Mouse (Mus musculus): ENCODE data around the gene Lrfn4.
"Not testable (repeated sequence)": the region's sequence is repeated elsewhere in the genome, so short reads cannot be mapped to it uniquely, and the experiment has no call there.

The Lrfn4 gene

GRCm38 (mm10) chr19:4610109-4610508 is 5.4 kb downstream of the Lrfn4 start:
- DNase-seq = no peak

DNA sequence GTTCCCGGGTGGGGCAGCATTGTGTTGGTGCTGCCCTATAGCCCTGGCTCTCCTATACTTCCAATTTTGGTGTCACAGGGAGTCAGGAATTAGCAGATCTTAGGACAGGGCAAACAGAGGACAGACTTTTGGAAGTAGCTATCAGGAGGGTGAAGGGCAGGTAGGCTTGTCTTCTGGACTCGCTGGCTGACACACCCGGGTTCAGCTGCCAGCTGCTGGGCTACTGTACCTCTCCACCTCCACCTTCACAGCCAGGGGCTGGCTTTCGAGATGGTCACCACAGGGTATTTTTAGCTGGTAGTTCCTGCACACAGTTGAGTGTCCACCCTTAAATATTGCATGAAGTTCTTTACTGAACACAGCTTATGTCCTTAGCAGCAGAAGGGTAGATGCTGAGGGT is 7.0 kb downstream of the Lrfn4 start:
- no peak for DNase-seq

GRCm38 (mm10) chr19:4607406-4607805 is 8.1 kb downstream of the Lrfn4 start:
- no peak for DNase-seq

DNA sequence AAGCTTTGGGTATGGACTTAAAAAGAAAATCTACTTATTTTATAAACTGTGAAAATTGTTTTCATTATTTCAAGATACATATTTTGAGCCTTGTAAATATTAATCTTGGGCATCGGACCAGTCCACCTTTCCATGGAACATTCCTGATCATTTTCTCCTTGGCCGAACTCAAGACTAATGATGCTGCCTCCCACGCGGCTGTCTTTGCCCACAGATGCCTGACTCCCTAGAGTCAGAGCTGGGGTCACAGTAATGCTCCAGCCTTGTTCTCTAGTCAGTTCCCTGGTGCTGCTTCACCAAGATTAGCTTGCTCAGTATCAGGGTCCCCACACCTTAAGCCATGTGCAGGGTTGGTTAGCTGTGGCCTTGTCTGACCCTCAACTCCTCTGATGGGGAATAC is 9.8 kb downstream of the Lrfn4 start:
- no peak for DNase-seq

DNA sequence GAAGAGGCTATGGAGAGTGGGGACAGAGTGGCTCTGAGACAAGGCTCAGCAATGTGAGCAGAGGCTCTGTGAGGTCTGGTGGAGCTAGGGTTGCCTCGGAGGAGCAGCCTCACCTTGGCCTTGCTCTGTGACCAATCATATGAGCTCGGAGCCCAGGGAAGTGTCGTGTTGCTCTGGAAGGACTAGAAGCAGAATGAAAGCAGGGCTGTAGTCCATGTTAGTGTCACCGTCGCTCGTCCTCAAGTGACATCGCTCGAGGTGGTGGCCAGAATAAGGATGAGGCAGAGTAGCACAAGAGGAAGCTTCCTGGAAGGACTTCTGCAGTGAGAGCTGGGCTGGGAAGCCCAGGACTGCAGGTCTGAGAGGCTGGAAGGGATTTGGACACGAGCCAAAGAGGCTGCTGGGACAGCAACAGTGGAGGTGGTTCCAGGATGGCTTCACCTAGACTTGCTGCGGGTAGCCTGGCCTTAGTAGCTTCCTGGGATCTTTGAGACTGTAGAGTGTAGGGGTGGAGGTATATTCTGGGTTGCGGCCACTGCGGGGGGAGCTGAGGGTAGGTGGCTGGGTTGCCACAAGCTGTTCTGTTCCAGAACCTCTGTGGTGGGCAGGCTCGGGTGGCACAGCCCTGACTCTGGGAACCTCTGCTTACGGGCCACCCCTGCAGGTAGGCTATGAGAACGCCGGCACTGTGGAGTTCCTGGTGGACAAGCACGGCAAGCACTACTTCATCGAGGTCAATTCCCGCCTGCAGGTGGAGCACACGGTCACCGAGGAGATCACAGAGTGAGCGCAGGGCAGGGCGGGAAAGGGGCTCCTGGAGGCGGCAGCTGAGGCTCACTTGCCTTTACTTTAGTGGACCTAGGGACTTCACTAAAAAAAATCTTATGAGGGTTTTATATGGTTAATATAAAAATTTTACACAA is 11.4 kb downstream of the Lrfn4 start:
- DNase-seq = peak; percentile 50

- DNase-seq = no peak
Measured at GRCm38 (mm10) chr19:4602459-4602858, 13.0 kb downstream of the Lrfn4 start.

DNA sequence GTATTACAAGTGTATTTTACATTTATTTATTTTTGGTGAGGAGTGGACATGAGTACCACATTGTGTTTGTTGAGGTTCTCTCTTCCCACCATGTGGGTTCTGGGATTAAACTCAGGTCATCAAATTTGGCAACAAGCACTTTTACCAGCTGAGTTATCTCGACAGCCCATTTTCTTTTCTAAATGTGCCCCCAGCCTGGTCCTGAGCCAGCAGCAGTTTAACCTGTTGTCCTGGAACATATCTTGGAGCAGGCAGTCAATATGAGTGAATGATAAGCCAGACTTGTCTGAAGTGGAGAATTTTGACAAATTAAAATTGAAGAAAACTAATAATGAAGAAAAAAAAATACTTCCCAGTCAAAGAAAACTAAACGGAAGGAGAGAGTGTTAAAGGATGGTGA is 19.4 kb downstream of the Lrfn4 start:
- no peak for DNase-seq

DNA sequence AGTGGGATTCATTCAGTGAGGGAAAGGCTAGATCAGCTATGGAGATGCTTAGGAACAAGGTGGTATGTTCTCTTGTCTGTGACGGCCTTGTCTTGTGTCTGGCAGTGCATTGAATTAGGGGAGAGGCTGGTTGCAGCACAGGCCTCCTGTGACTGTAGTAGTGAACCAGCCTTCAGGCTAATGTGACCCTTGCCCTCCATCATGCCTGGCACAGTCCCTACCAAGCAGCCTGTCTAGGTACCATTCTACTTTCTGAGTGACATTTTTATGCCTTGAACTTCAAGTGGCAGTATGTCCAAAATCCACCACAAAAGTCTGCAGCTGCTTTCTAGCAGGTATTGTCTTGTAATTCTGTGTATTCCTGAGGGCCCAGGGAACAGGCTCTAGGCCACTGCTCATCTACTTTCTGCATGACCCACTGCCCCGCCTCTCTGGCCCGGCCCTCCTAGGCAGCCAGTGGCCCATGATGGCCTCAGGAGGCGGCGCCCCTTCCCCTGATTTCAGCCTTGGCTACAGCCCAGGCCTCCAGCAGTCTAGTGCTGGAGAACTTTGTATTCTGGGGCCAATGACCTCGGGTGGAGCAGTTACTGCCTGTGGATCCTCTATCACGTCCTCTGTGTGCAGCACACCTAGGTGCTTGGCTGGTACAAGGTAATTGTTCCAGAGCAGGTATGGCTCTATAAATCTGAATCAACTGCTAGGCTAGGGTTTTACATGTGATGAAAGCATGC is 21.5 kb downstream of the Lrfn4 start:
- no peak for DNase-seq

GRCm38 (mm10) chr19:4590025-4590424 is 25.4 kb downstream of the Lrfn4 start:
- no peak for DNase-seq

DNA sequence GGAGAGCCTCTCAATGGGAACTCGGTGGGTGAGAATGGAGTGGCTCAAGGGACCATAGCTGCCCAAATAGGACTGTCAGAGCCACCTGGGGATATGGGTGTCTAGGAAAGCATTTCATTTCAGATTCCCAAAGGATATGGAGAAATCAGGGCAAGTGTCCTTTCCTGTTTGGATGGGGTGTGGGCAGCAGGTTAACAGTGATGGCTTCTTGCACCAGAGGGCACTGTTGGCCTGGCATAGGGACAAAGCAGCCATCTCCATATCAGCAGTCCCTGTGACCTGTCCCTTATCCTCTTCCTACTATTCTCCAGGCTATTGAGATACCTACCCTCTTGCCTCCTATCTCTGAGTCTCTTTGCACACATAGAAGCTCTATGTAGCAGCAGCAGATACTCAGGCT is 26.4 kb downstream of the Lrfn4 start:
- no peak for DNase-seq

GRCm38 (mm10) chr19:4588430-4588829 is 27.0 kb downstream of the Lrfn4 start:
- DNase-seq = no peak

- no peak for DNase-seq
Measured at GRCm38 (mm10) chr19:4587426-4587825, 28.0 kb downstream of the Lrfn4 start.

GRCm38 (mm10) chr19:4586783-4587182 is 28.7 kb downstream of the Lrfn4 start:
- not testable (repeated sequence) for DNase-seq

DNA sequence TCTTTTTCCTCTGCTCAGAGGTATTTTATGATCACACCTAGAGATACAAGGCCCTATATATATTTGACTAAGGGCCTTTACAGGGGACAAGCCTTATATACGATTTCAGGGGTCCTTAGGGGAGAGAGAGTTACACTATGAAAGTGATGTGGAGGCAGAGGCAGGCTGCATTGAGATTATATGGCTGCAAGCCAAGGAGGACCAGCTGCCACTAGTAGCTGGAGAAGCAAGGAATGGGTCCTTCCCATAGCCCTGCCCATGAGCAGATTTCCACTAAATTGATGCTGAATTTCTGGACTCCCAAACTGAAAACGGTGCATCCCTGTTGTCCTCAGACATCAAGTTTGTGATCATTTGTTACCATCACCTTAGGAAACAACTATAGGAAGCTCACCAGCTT is 31.6 kb downstream of the Lrfn4 start:
- no peak for DNase-seq

- no peak for DNase-seq
Measured at GRCm38 (mm10) chr19:4579296-4579695, 36.2 kb downstream of the Lrfn4 start.

- DNase-seq = peak; percentile 84
Measured at GRCm38 (mm10) chr19:4578799-4579198, 36.7 kb downstream of the Lrfn4 start.

DNA sequence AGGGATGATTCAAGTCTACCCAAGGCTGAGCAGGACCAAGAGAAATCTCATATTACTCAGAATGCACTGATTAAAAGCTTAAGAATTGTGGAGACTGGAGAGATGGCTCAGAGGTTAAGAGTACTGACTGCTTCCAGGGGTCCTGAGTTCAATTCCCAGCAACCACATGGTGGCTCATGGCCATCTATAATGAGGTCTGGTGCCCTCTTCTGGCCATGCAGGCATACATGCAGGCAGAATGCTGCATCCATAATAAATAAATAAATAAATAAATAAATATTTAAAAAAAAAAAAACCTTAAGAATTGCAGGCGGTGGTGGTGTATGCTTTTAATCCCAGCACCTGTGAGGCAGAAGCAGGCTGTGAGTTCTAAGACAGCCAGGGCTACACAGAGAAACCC is 42.2 kb downstream of the Lrfn4 start:
- DNase-seq = no peak

- no peak for DNase-seq
Measured at GRCm38 (mm10) chr19:4572467-4572866, 43.0 kb downstream of the Lrfn4 start.

DNA sequence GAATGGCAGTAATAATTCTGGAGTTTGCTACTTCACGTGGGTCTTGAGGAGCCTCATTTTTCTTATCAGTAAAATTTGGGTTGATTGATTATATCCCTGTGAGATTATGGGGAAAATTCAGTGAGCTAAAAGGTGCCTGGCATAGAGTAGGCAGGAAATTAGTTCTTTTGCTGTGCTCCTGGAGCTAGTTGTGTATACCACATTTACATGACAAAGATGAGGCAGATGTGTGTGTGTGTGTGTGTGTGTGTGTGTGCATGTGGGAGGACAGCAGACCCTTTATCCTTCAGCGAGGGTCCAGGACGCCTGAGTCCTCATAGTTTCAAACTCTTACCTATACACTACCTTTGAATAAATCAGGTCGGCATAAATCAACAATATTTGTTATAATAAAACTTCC is 43.4 kb downstream of the Lrfn4 start:
- DNase-seq = no peak

- no peak for DNase-seq
Measured at GRCm38 (mm10) chr19:4571658-4572057, 43.8 kb downstream of the Lrfn4 start.

DNA sequence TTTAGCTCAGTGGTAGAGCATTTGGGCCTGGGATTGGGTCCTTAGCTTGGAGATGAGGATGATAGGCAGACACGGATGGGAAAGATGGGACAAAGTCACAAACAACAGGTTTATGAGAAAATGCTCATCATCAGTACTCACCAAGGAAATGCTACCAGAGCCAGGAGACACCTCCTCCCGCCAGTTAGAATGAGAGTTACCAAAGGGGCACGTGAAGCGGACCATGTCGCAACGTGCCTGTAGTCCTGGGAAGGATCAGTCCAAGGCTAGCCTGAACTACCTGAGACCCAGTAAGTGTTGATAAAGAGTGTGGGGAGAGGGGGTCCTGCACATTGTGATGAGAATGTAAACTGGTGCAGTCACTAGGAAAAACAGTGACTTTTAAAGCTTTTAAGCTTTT is 44.7 kb downstream of the Lrfn4 start:
- no peak for DNase-seq

GRCm38 (mm10) chr19:4570237-4570613 is 45.2 kb downstream of the Lrfn4 start:
- no peak for DNase-seq

DNA sequence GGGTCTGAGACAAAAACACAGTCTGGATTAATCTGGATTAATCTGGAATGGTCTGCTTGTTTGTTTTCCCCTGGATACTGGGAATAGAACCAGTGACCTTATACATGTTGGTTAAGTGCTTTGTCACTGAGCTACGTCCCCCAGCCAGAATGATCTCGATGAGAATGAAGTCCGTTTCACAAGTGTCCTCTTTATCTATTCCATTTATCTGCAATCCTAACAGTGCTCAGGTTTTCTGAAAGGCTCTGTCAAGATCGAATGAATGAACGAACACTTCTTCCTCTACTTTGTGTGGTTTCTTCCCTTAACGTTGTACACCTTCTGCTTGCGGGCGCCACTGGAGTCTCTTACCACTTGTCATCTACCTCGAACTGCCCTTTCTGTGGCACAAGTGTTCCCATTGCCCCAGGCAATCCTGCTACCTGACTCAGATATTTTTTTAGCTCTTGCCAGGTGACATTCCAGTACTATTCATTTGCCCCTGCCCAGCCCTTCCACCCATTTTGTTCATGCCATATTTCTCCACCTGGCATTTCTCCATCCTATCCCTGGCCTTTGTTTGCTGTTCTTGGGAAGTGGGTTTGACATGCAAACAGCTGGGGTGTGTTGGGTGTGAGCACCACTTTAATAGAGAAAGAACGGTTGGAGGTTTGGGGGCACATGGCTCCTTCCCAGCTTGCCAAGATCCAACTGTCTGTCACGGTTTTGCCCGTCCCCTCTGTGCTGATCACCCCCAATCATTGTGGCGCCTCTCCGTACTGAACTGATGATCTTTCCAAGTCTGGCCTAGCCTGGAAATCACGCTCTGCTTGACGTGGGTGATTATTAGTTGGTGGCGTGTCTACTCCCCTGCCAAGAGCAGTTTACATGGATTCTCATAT is 45.9 kb downstream of the Lrfn4 start:
- no peak for DNase-seq

Measured in cerebellum, adult 9-11 months (tissue).